Mouse (Mus musculus): ENCODE measurements around the gene Gpt2. TPM values are rescaled to one million over a fixed set of nuclear protein-coding genes. Genes with fewer than 3 reads are reported as not detected.

Gene Gpt2
- polyA plus RNA-seq, 1 experiment: 156 TPM

DNA sequence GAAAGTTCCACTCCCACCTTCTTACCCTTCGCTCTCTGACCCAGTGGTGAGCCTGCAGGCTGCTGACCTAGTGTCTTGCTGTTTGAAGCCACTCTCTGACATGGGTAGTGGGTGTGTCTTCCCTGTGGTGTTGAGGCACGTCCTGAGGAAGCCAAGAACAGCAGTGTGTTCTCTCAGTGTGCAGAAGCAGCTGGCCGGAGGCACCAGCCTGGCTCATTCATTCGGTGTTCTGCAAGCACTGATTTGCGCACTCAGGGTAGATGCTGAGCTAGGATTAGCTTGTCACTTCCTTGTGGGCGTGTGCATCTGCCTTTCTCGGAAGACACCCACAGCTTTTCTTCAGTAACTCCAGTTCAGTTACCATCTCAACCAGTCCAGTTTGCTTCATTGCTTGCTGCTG lies 23.0 kb downstream of the Gpt2 start:
- H3K27me3 ChIP-seq (ENCODE audit: control insufficient read depth, insufficient read depth, insufficient read length): no peaks in the 10 kb centered on the region
- H3K4me3 ChIP-seq: no peak overlapping the region
- no peak overlapping the region for H3ac ChIP-seq (ENCODE audit: control insufficient read depth, insufficient read length)
- TF ChIP-seq REST (IDR thresholded peaks at IDR 0.05; ENCODE audit: insufficient read depth, insufficient read length): no peak
- no peak for TF ChIP-seq E2F4 (IDR thresholded peaks at IDR 0.05; ENCODE audit: insufficient read depth)
- TF ChIP-seq MYOG (IDR thresholded peaks at IDR 0.05; ENCODE audit: control insufficient read depth in 1 of 3, insufficient read depth in 1 of 3, insufficient read length in 2 of 3, low read depth in 2 of 3): no peak
- no peak for TF ChIP-seq TCF3 (IDR thresholded peaks at IDR 0.05; ENCODE audit: insufficient read length, low read depth)
- no peak for TF ChIP-seq TCF12 (IDR thresholded peaks at IDR 0.05; ENCODE audit: insufficient read depth, poor library complexity, severe bottlenecking)
- TF ChIP-seq CEBPB (IDR thresholded peaks at IDR 0.05; ENCODE audit: insufficient read depth, poor library complexity, severe bottlenecking): no peak
- TF ChIP-seq MYOD1 (IDR thresholded peaks at IDR 0.05; ENCODE audit: control insufficient read depth in 1 of 3, insufficient read length in 2 of 3, low read depth in 2 of 3): no peak
- no peak for TF ChIP-seq SRF (IDR thresholded peaks at IDR 0.05; ENCODE audit: control insufficient read depth, insufficient read length, low read depth)
- no peak for TF ChIP-seq USF1 (IDR thresholded peaks at IDR 0.05; ENCODE audit: low read depth)
- no peak for TF ChIP-seq MAX (IDR thresholded peaks at IDR 0.05; ENCODE audit: low read depth)
- TF ChIP-seq POLR2A (IDR thresholded peaks at IDR 0.05; ENCODE audit: insufficient read length, low read depth): no peak
- no peak for TF ChIP-seq POLR2AphosphoS2 (IDR thresholded peaks at IDR 0.05; ENCODE audit: insufficient read length, low read depth)
- peaks cover 88% of the 10 kb centered on the region for H3K36me3 ChIP-seq (ENCODE audit: control insufficient read depth, insufficient read depth)
- H3K4me2 ChIP-seq (ENCODE audit: low read depth): no peak overlapping the region
- H3K79me2 ChIP-seq (ENCODE audit: control insufficient read depth, insufficient read depth): no peaks in the 10 kb centered on the region

DNA sequence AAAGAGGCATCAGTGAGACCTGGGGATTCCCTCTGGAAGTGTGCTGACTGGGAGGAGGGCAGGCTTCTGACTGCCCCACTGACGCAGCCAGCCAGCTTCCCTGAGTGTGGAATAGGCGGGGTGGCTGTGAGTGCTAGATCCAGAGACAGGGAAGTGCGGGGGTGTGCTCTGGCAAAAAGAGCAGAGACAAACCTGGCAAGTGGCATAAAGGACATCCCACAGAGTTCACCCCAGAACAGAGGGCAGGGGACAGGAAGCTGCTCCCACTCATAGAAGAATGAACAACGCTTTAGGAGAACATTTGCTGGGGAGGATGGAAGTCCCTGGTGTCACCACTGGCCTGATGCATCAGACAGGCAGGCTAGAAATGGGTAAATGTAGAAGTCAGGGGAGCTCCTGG lies 25.0 kb downstream of the Gpt2 start:
- Histone ChIP-seq H3K4me3 (no peak overlapping the region), H3K27me3 (ENCODE audit: control insufficient read depth, insufficient read depth, insufficient read length) (no peaks in the 10 kb centered on the region), H3K4me2 (ENCODE audit: low read depth) (no peak overlapping the region), H3ac (ENCODE audit: control insufficient read depth, insufficient read length) (no peak overlapping the region), H3K79me2 (ENCODE audit: control insufficient read depth, insufficient read depth) (no peaks in the 10 kb centered on the region), H3K36me3 (ENCODE audit: control insufficient read depth, insufficient read depth) (peaks cover 88% of the 10 kb centered on the region)
- TF ChIP-seq USF1 (IDR thresholded peaks at IDR 0.05; ENCODE audit: low read depth) (no peak), E2F4 (IDR thresholded peaks at IDR 0.05; ENCODE audit: insufficient read depth) (no peak), POLR2AphosphoS2 (IDR thresholded peaks at IDR 0.05; ENCODE audit: insufficient read length, low read depth) (peak; percentile 32), MAX (IDR thresholded peaks at IDR 0.05; ENCODE audit: low read depth) (no peak), REST (IDR thresholded peaks at IDR 0.05; ENCODE audit: insufficient read depth, insufficient read length) (no peak), POLR2A (IDR thresholded peaks at IDR 0.05; ENCODE audit: insufficient read length, low read depth) (no peak)

DNA sequence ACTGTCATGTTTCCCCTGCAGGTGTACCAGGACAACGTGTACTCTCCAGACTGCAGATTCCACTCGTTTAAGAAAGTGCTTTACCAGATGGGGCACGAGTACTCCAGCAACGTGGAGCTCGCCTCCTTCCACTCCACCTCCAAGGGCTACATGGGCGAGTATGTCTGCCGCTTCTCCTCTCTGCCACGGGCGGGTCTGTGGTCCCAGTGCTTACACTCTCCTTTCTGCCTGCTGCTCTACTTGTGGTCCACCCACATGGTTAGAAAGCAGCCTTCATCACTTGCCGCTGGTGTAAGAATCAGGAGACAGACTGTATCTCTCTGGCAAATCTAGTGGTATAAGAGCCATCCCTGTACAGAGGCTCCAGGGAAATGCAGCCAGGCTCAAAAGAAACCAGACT lies 25.6 kb downstream of the Gpt2 start:
- no peak overlapping the region for H3ac ChIP-seq (ENCODE audit: control insufficient read depth, insufficient read length)
- no peaks in the 10 kb centered on the region for H3K79me2 ChIP-seq (ENCODE audit: control insufficient read depth, insufficient read depth)
- TF ChIP-seq CEBPB (IDR thresholded peaks at IDR 0.05; ENCODE audit: insufficient read depth, poor library complexity, severe bottlenecking): no peak
- TF ChIP-seq USF1 (IDR thresholded peaks at IDR 0.05; ENCODE audit: low read depth): no peak
- TF ChIP-seq POLR2A (IDR thresholded peaks at IDR 0.05; ENCODE audit: insufficient read length, low read depth): no peak
- TF ChIP-seq TCF12 (IDR thresholded peaks at IDR 0.05; ENCODE audit: insufficient read depth, poor library complexity, severe bottlenecking): no peak
- TF ChIP-seq POLR2AphosphoS2 (IDR thresholded peaks at IDR 0.05; ENCODE audit: insufficient read length, low read depth): no peak
- TF ChIP-seq MYOD1 (IDR thresholded peaks at IDR 0.05; ENCODE audit: control insufficient read depth in 1 of 3, insufficient read length in 2 of 3, low read depth in 2 of 3): no peak
- H3K4me2 ChIP-seq (ENCODE audit: low read depth): no peak overlapping the region
- H3K4me3 ChIP-seq: no peak overlapping the region
- no peaks in the 10 kb centered on the region for H3K27me3 ChIP-seq (ENCODE audit: control insufficient read depth, insufficient read depth, insufficient read length)
- H3K36me3 ChIP-seq (ENCODE audit: control insufficient read depth, insufficient read depth): peaks cover 88% of the 10 kb centered on the region

DNA sequence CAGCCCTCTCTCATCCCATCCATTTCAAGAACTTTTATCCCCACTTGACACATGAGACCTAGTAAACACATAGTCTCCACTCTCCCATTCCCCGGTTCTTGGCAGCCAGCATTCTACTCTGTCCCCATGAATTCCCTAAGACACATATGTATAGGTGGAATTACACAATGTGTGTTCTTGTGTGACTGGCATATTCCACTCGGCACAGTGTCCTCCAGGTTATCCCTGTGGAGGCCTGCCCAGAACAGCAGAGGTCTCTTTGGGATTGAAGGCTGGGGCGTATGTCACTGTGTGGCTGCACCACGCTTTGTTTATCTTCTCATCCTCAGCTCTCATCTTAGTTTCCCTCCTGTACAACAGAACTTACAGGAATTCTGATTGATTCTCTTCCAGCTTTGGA lies 28.2 kb downstream of the Gpt2 start:
- Histone ChIP-seq H3K4me2 (ENCODE audit: low read depth) (no peak overlapping the region), H3K27me3 (ENCODE audit: control insufficient read depth, insufficient read depth, insufficient read length) (no peaks in the 10 kb centered on the region), H3K36me3 (ENCODE audit: control insufficient read depth, insufficient read depth) (peaks cover 92% of the 10 kb centered on the region), H3K79me2 (ENCODE audit: control insufficient read depth, insufficient read depth) (no peaks in the 10 kb centered on the region), H3ac (ENCODE audit: control insufficient read depth, insufficient read length) (no peak overlapping the region), H3K4me3 (no peak overlapping the region)
- TF ChIP-seq MYOG (IDR thresholded peaks at IDR 0.05; ENCODE audit: control insufficient read depth in 1 of 3, insufficient read depth in 1 of 3, insufficient read length in 2 of 3, low read depth in 2 of 3) (no peak), POLR2A (IDR thresholded peaks at IDR 0.05; ENCODE audit: insufficient read length, low read depth) (no peak), USF1 (IDR thresholded peaks at IDR 0.05; ENCODE audit: low read depth) (no peak), CEBPB (IDR thresholded peaks at IDR 0.05; ENCODE audit: insufficient read depth, poor library complexity, severe bottlenecking) (no peak), TCF3 (IDR thresholded peaks at IDR 0.05; ENCODE audit: insufficient read length, low read depth) (no peak), MAX (IDR thresholded peaks at IDR 0.05; ENCODE audit: low read depth) (no peak), TCF12 (IDR thresholded peaks at IDR 0.05; ENCODE audit: insufficient read depth, poor library complexity, severe bottlenecking) (no peak), POLR2AphosphoS2 (IDR thresholded peaks at IDR 0.05; ENCODE audit: insufficient read length, low read depth) (no peak), REST (IDR thresholded peaks at IDR 0.05; ENCODE audit: insufficient read depth, insufficient read length) (no peak), MYOD1 (IDR thresholded peaks at IDR 0.05; ENCODE audit: control insufficient read depth in 1 of 3, insufficient read length in 2 of 3, low read depth in 2 of 3) (no peak), E2F4 (IDR thresholded peaks at IDR 0.05; ENCODE audit: insufficient read depth) (no peak), SRF (IDR thresholded peaks at IDR 0.05; ENCODE audit: control insufficient read depth, insufficient read length, low read depth) (no peak)

DNA sequence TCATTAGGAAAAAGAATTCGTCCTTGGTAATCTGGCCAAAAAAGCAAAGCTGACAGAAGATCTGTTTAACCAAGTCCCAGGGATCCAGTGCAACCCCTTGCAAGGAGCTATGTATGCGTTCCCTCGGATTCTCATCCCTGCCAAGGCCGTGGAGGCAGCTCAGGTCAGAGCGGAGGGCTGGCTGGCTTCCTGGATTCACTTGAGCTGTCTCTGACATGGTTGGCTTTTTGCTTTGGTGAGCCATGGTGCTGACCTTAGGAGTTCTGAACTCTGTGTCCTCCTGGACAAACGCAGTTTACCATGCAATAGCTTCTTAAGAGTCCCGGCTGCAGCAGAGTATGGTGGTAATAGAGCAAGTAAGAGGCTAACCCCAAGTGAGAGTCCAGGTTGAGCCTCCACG lies 29.0 kb downstream of the Gpt2 start:
- TF ChIP-seq SRF (IDR thresholded peaks at IDR 0.05; ENCODE audit: control insufficient read depth, insufficient read length, low read depth) (no peak), POLR2AphosphoS2 (IDR thresholded peaks at IDR 0.05; ENCODE audit: insufficient read length, low read depth) (no peak), TCF12 (IDR thresholded peaks at IDR 0.05; ENCODE audit: insufficient read depth, poor library complexity, severe bottlenecking) (no peak), E2F4 (IDR thresholded peaks at IDR 0.05; ENCODE audit: insufficient read depth) (no peak), MYOG (IDR thresholded peaks at IDR 0.05; ENCODE audit: control insufficient read depth in 1 of 3, insufficient read depth in 1 of 3, insufficient read length in 2 of 3, low read depth in 2 of 3) (no peak), REST (IDR thresholded peaks at IDR 0.05; ENCODE audit: insufficient read depth, insufficient read length) (no peak), USF1 (IDR thresholded peaks at IDR 0.05; ENCODE audit: low read depth) (no peak), TCF3 (IDR thresholded peaks at IDR 0.05; ENCODE audit: insufficient read length, low read depth) (no peak), CEBPB (IDR thresholded peaks at IDR 0.05; ENCODE audit: insufficient read depth, poor library complexity, severe bottlenecking) (no peak), MYOD1 (IDR thresholded peaks at IDR 0.05; ENCODE audit: control insufficient read depth in 1 of 3, insufficient read length in 2 of 3, low read depth in 2 of 3) (no peak), MAX (IDR thresholded peaks at IDR 0.05; ENCODE audit: low read depth) (no peak), POLR2A (IDR thresholded peaks at IDR 0.05; ENCODE audit: insufficient read length, low read depth) (no peak)
- no peaks in the 10 kb centered on the region for H3K79me2 ChIP-seq (ENCODE audit: control insufficient read depth, insufficient read depth)
- H3K4me3 ChIP-seq: no peak overlapping the region
- H3ac ChIP-seq (ENCODE audit: control insufficient read depth, insufficient read length): no peak overlapping the region
- H3K4me2 ChIP-seq (ENCODE audit: low read depth): no peak overlapping the region
- no peaks in the 10 kb centered on the region for H3K27me3 ChIP-seq (ENCODE audit: control insufficient read depth, insufficient read depth, insufficient read length)
- H3K36me3 ChIP-seq (ENCODE audit: control insufficient read depth, insufficient read depth): peaks cover 92% of the 10 kb centered on the region
